Mouse (Mus musculus): Measurements from ENCODE around the gene Hoxa9.

- TF ChIP-seq EP300 (IDR thresholded peaks at IDR 0.05; ENCODE audit: insufficient read depth, low read depth, low read length) (no peak), CTCF (IDR thresholded peaks at IDR 0.05) (no peak), POLR2A (IDR thresholded peaks at IDR 0.05; ENCODE audit: insufficient read depth, low read depth, low read length) (no peak)
These were observed 22.9 kb upstream of the Hoxa9 start for GRCm38 (mm10) chr6:52253511-52254500.

Data from heart, adult 2 months (tissue).